Mouse (Mus musculus) cerebellum, adult 9-10 months (tissue): ENCODE results near the gene Fzd7.
A peak's percentile ranks its signal among the peaks of the same experiment; 100 is the strongest.

Experiments
- DNase-seq: peaks from one replicate; pipeline ENCODE4 v3.0.0; 2022

Gene Fzd7

DNA sequence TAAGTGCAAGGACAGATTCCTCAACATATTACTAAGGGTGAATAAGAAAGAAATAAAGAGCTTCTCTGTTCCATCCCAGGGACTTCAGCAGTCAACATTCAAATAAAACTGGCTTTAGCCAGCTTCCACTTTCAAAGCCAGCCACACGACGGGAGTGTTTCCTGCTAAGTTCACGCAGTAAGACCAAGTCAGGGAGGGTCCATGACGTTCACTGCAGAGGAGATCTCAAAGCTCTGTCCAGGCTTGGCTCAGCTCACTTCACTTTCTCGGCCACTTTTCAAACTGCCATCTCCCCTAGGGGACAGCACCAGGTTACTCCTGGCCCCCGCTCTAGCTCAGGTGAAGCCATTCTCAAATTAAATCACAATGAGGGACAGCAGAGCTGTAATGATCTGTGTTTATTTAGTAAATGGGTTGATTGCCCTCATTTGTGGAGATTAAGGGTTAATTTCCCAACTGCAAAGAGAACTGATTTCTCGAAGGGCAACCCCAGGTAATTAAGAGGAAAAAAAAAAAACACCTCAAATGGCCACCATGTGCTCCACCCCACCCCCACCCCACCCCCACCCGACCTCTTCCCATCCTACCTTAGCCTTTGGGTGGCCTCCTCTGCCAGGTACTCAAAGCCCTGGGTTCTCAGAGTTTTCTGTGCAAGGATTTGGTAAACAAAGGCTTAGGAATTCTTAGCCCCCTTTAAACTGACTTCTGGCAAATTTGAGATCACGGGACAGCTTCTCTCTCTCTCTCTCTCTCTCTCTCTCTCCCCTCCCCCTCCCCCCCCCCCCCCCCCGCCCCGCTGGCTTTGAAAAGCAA is 9.7 kb upstream of the Fzd7 start:
- no peak for DNase-seq

DNA sequence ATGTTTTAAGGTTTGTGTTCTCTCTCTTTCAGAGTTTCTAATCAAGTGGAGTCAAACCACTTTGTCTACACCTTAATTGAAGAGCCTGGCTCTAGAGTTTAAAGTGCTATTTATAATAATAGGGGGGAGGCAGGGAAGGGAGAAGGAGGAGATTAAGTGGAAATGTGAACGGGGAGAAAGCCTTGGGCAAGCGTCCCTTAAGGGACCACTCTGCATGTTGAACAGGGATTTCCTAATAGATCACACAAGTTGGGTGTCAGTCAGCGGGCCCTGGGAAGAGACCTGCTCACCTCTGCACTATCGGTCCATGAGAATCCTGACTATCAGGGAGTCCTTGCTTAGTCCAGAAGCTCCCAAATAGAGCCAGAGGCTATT is 9.1 kb upstream of the Fzd7 start:
- DNase-seq: no peak

DNA sequence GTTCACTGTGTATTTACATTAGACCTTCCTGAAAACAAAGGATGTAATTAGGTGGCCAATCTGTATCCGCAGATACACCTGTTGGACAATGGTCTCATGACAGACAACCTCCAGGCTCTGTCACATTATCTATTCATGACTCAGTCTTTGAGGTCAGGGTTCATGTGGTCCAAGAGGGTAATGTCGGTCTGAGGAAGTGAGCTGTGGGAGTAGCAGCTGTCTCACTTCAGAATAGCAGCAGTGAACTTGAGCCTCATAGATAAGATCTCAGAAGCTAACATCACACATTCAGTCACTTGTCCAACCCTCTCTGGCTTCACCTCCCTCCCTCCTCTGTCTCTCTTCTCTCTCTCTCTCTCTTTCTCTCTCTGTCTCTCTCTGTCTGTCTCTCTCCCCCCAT is 6.6 kb upstream of the Fzd7 start:
- no peak for DNase-seq

DNA sequence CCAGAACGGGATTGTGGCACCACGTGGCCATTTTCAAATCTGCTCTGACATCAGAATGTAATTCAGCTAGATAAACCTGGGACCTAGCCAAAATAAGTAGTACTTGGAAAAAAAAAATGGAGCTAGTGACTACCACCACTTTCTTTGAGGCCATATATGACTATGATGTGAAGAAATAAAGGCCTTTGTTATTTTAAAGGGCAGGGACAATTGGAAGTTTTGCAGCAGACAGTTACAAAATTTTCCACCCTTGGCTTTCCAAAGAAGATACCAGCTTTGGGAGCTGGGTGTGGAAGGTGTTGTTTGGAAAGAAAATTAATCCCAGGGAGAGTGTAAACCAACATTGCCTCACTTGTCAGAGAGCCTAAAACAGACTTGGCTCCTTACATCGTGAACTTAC is 3.3 kb upstream of the Fzd7 start:
- DNase-seq: peak; percentile 14

DNA sequence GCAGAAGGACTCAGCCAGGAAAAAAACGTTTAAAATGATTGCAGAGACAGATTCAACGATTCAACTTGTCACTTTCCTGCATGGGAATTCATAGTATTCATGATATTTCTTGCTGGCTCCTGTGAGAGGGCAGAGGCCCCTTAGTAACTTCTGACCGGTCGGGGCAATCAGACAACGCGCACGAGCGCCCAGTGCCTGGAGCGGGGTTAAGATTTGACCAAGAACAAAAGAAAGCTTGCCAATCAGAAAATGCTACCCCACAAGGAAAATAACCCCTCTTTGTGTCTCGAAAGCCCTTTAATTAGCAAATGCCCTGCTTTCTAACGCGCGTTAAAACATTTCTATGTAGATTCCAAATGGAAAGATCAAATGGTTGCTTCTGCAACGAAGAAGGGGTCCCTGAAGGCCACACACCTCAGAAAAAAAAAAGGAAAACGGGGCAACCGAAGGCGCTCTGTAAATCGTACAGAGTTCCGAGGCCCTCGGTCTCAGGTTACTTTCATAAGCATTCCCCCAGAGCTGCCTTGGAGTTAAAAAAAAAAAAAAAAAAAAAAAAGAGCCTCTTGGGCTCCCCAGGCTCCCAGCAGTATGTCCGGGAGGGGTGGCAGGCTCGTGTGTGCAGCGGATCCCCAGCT is 1.3 kb upstream of the Fzd7 start:
- peak; percentile 39 for DNase-seq

DNA sequence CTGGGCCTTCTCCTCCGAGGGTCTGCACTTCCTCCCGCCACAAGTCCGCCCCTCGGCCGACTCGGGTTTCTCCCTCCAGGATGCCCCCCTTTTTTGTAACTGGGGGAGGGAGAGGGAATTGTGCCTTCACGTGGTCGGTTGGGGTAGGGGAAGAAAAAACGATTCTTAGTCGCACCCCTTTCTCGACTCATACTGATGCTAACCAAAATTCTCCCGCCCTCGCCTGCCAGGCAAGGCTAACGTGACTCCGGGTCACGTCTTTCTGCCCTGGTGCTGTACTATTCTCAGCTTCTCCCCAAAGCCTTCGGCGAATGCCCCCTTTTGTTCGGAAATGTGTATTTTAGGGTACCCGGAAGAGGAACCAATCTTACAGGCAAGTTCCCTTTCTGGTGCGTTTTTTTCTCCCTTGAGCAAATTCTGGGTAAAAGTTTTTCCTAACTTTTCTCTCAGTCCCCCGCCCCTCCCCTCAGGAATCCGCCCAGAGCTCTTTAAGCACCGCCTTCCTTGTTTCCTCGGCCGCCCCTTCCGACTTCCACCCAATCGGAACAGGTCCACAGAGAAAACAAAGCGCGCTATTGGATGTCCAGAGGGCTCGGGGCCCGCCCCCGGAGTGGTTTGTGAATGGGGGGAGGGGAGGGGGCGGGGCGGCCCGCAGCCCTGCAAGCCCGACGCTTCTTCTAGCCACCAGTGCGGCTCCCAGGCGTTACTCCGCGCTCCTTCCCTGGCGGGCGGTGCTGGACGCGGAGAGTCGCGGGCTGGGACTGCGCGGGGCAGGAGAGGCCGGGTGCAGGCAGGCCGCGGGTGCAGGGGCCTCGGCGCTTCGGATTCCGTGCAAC is 550 bp upstream of the Fzd7 start:
- DNase-seq: peak; percentile 95

DNA sequence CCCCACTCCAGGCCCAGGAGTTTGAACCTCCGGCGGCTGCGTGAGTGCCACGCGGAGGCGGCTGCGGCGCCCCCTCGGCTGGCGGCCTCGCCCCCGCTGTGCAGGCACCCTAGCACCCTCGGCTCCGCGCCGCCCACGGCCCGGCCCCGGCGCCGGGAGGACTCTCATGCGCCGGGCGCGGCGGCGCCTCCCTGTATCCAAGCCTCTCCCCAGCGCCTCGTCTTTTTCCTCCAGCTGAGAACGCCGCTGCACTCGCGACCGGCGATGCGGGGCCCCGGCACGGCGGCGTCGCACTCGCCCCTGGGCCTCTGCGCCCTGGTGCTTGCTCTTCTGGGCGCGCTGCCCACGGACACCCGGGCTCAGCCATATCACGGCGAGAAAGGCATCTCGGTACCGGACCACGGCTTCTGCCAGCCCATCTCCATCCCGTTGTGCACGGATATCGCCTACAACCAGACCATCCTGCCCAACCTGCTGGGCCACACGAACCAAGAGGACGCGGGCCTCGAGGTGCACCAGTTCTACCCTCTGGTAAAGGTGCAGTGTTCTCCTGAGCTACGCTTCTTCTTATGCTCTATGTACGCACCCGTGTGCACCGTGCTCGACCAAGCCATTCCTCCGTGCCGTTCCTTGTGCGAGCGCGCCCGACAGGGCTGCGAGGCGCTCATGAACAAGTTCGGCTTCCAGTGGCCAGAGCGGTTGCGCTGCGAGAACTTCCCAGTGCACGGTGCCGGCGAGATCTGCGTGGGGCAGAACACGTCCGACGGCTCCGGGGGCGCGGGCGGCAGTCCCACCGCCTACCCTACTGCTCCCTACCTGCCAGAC is 684 bp downstream of the Fzd7 start:
- DNase-seq: peak; percentile 73

DNA sequence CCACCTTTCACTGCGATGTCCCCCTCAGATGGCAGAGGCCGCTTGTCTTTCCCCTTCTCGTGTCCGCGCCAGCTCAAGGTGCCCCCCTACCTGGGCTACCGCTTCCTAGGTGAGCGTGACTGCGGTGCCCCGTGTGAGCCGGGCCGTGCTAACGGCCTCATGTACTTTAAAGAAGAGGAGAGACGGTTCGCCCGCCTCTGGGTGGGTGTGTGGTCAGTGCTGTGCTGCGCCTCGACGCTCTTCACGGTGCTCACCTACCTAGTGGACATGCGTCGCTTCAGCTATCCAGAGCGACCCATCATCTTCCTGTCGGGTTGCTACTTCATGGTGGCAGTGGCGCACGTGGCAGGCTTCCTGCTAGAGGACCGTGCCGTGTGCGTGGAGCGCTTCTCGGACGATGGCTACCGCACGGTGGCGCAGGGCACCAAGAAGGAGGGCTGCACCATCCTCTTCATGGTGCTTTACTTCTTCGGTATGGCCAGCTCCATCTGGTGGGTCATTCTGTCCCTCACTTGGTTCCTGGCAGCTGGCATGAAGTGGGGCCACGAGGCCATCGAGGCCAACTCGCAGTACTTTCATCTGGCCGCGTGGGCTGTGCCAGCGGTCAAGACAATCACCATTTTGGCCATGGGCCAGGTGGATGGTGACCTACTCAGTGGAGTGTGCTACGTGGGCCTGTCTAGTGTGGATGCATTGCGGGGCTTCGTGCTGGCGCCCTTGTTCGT is 1.5 kb downstream of the Fzd7 start:
- peak; percentile 93 for DNase-seq

DNA sequence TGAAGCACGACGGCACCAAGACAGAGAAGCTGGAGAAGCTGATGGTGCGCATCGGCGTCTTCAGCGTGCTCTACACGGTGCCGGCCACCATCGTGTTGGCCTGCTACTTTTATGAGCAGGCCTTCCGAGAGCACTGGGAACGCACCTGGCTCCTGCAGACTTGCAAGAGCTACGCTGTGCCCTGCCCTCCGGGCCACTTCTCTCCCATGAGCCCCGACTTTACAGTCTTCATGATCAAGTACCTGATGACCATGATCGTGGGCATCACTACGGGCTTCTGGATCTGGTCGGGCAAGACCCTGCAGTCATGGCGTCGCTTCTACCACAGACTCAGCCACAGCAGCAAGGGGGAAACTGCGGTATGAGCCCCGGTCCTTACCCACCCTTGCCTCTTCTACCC is 2.1 kb downstream of the Fzd7 start:
- DNase-seq: no peak

DNA sequence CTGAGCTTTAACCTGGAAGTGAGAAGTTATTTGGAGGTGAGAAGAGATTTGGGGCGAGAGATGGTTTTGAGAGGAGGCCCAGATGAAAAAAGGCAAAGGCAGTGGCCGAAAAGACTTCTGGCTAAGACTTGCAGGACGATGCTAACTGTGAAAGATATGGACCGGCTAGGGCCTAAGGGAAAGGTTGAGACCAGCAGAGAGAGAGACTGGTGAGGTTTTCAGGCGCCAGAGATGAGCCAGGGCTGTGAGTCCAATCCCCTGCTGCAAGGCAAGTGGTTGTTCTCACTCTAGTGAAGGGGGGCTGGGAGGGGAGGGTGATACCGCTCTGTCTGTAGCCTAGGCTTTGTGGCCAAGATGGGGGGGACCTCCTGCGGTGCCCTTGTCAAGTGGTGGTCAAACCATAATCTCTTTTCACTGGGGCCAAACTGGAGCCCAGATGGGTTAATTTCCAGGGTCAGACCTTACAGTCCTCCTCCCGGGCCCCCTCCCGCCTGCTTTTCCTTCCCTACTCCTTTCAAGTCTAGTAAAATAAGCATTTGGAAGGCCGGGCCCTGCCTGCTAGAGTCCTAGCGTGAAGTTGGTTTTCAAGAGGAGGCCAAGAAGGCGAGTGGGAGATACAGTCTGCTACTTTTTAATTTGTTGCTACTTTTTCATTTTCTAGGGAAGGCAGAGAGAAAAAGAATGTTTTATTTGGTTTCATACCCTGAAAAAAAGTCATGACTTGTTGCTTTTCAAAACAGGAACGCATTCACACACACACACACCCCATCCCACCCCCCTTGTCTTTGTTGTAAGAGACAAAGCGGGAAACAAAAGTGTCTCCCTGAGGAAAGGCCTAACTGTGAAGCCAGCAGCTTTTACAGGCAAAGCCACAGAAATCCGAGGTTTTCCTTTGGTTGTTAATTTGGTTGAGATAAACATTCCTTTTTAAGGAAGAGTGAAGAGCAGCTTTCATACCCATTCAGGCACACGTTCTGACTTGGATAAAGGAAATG is 2.9 kb downstream of the Fzd7 start:
- DNase-seq: peak; percentile 68

DNA sequence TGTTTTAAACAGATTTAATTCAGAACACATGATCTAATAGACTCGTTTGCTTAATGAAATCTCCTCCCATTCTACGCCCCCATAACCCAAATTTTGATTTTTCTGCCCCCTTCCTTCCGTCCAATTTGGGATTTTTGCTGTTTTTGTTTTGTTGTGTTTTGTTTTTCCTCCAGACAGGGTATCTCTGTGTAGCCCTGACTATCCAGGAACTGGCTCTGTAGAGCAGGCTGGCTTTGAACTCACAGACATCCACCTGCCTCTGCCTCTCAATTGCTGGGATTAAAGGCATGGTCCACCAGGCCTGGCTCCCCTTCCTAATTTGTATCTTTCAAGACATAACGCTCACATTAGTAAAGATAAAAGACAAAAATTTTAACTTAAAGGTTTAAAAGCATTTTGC is 3.6 kb downstream of the Fzd7 start:
- no peak for DNase-seq

DNA sequence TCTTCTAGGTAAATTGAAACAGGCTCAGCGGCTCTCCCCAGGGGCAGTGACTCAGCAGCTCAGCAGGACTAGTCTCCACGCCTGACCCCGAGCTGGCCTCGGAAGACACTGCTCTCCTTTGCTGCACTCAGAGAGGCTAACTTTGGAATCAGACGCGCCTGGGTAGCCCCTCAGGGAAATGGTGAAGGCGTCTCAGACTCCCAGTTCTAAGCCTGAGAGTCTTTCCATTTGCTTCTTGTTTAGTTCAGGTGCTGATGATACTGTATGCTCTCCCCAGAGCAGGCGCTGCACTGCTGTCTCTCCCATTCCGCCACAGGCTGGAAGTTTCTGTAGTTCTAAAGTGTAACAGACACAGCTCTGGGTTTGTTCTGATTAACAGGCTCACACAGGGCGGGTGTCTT is 5.4 kb downstream of the Fzd7 start:
- DNase-seq: no peak

DNA sequence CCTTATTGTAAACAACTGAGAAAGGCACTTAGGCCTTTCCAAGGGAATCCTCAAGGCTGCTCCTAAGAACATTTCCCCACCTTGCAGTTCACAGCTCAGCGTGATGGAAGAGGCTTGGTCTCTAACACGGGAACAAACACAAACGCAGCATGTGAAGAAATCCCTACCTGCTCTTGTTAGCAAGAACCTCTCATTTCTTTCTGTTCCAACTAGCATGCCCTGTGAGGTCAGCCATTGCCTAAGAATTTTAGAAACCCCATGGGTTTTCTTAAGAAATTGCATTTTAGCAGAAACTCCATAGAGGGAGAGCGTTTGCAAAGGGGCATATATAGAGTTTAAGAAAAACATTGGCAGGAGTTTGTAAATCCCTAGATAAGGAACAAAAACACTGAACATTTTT is 6.3 kb downstream of the Fzd7 start:
- DNase-seq: no peak

DNA sequence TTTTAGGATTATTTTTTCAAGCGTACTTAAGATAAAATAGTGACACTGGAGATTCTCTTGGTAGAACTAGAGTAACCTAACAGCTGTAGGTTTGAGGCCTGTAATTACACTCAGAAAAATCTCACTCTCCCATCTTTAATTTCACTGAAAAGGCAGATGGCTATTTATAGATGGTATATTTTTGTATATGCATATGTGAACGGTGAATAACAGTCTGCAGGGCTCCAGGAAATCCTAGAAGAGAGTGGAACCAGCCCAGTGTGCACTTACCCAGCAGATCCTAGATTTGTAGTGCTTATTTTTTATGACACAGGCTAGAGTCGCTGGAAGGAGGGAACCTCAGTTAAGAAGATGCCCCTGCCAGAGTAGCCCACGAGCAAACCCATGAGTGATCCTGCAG is 6.8 kb downstream of the Fzd7 start:
- no peak for DNase-seq

DNA sequence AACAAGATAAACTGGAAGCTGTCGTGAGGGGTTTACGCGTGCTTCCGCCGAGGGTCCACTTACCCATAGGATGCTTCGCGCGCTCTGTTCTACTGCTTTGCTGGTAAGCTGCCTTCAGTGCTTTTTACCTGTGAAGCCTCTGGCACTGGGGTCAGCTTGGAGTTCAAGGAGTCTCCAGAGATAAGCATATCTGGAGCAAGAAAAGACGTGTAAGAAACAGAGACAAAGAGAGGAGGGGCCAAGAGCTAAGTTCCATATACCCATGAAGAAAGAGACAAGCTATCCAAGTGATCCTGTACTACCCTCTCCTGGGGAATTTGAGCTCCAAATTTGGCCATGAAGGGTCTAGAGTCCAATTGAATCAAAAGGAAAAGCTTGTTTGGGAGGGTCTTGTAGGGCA is 9.3 kb downstream of the Fzd7 start:
- no peak for DNase-seq

DNA sequence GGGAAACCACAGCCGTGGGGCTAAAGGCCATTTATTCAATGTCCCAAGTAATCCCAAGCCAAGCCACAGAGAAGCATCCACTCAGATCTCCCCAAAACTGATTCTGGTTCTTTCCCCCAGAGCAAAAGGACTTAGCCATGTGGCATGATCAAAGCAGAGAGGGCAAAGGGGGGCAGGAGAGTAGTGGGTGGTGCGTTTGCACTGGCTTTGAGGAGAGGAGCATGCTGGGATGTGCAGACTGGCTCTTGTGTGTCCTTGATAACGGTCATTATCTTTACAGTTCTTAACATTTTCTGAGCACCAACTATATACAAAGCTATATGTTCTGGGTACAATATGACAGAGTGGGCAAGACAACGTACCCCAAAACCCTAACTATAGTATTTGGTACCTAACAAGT is 10.2 kb downstream of the Fzd7 start:
- no peak for DNase-seq

DNA sequence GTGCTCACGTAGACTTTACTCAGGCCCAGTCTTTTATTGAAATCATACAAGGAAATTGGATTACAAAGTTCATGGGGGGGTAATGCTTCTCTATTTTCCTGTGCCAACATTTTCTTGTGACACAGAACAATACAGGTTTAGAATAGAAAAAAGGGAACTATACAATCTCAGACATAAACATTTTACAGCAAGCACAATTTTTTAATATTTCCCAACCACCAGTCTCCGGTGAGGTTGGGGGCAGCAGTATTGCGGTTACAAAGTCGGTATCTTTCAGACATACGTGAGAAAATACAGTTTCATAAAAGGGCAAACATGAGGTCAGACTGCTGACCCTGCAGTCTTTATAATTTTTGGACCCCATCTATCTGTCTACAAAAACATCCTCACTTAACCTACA is 13.7 kb downstream of the Fzd7 start:
- no peak for DNase-seq

DNA sequence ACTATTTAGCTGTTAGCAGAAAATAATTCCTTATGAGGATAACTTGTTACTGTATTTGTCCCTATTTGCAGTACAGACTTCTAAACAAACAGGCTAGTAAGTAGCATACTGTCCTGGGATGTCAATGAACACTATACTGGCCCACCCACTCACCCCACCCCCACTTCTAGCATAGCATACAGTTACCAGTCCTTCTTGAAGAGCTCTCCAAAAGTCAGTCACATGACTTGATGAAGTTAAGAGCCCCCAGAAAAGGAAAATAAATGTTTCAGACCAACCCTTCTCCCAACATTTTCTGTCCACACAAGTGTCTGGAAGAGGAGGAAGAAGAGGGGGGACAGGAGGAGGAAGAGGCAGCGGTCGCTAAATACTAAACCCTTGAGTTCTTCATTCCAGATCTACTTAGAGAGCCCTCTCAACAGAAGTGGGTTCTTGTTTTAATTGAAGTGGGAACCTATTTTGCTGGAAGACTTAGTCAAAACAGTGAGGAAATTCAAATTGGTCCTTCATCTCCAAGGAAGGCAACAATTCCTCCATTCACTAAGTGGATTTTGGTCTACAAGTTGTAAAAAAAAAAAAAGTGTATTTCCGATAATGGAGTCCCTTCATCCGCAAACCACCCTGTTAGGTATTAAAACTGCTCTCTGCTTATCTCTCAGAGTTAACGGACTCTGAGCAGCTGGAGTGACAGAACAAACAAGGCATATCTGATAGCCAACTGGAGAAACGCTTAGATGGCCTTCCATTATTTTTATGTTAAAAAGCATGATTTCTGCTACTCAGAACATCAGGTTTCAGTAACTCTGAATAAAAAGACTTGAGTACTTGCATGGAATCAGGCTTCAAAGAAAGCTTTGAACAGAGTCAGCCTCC is 15.8 kb downstream of the Fzd7 start:
- DNase-seq: no peak

DNA sequence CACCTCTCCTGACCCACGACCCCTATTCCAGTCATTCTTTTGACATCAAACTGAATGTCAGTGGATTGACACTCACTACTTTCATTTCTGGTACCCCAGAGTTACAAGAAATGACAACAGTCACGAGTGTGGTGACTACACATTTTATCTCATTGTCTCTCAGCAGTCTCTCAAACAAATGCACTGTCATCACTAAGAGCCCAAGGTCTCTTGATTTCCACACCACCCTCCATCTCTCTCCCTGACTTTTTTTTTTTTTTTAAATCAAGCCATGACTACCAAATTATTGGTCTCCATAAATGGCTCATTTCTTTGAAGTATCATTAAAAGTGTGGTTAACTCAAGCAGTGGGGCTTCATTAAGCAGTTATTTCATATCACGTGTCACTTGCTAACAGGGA is 17.1 kb downstream of the Fzd7 start:
- DNase-seq: no peak

DNA sequence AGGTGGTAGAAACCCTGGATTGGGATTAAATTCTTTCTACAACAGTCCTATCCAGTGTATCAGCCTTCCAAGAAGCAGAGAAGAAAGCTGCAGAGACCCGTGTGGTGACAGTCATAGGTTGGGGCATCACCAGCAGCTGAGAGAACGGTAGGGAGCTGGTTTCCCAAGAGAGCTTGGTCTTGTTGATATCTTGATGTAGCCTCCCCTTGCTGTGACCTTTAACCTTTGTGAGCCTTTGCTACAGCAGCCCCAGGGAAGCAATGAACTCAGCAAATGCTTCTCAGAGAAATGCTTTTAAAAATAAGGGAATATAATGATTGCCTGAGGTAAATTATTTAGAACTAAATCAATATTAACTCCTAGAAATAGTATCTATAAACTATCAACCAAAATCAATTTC is 20.1 kb downstream of the Fzd7 start:
- DNase-seq: no peak
